Mouse (Mus musculus) cortical plate, adult 2 months (tissue): Measurements from ENCODE around the gene Mad1l1. TPM values are rescaled to one million over a fixed set of nuclear protein-coding genes. Genes with fewer than 3 reads are reported as not detected.

ENCODE experiments used
- H3K27ac ChIP-seq: fragments of 200-500 bp; 2 replicates; pipeline ENCODE4 v1.5.1; 2012; ENCODE audit warnings: low read length, control low read depth, inconsistent platforms; ENCODE audit not compliant: insufficient read depth
- H3K4me1 ChIP-seq: fragments of 200-500 bp; 2 replicates; pipeline ENCODE4 v1.6.1; 2011; ENCODE audit warnings: low read length; ENCODE audit not compliant: control insufficient read depth, insufficient read depth
- H3K4me3 ChIP-seq: fragments of 200-500 bp; 2 replicates; pipeline ENCODE4 v1.5.1; 2011; ENCODE audit warnings: mild to moderate bottlenecking, low read length, control low read depth; ENCODE audit not compliant: insufficient read depth
- CTCF ChIP-seq: fragments of 200-500 bp; IDR thresholded peaks from 2 replicates; pipeline ENCODE4 v1.5.1; 2011; ENCODE audit warnings: mild to moderate bottlenecking, control low read depth, low read length; ENCODE audit not compliant: insufficient read depth; ENCODE audit errors: extremely low read depth
- POLR2A ChIP-seq: fragments of 200-500 bp; IDR thresholded peaks from 2 replicates; pipeline ENCODE4 v1.6.1; 2011; ENCODE audit warnings: mild to moderate bottlenecking, low read length, control low read depth; ENCODE audit not compliant: insufficient read depth; ENCODE audit errors: extremely low read depth
- polyA plus RNA-seq: library from polyadenylated mRNA; depleted of rRNA; stranded (reverse); fragments of >200 nt; gene quantifications from 2 replicates; pipeline ENCODE4 v1.2.3, GENCODE M21; 2012

Mad1l1 gene
- polyA plus RNA-seq, 1 experiment, result 17.1 TPM

GRCm38 (mm10) chr5:140221016-140221650, 100.2 kb downstream of the Mad1l1 start:
- Histone ChIP-seq H3K4me3 (no peak overlapping the region), H3K27ac (no peak overlapping the region), H3K4me1 (no peaks in the 10 kb centered on the region; the same call in 1 of the 2 replicates)
- no peak for TF ChIP-seq POLR2A
- no peak for TF ChIP-seq CTCF

- no peaks in the 10 kb centered on the region; the same call in 1 of the 2 replicates for H3K4me1 ChIP-seq
- TF ChIP-seq POLR2A, result no peak
- H3K4me3 ChIP-seq, result no peak overlapping the region
- no peak overlapping the region for H3K27ac ChIP-seq
Measured at GRCm38 (mm10) chr5:140219252-140219651, 102.1 kb downstream of the Mad1l1 start.

- H3K4me1 ChIP-seq, result no peaks in the 10 kb centered on the region; the same call in 1 of the 2 replicates
- H3K27ac ChIP-seq, result no peak overlapping the region
- H3K4me3 ChIP-seq, result no peak overlapping the region
- TF ChIP-seq POLR2A (no peak), CTCF (no peak)
Measured at GRCm38 (mm10) chr5:140217900-140218299, 103.5 kb downstream of the Mad1l1 start.

- Histone ChIP-seq H3K27ac (no peak overlapping the region), H3K4me1 (no peaks in the 10 kb centered on the region; the same call in 1 of the 2 replicates), H3K4me3 (no peak overlapping the region)
- no peak for TF ChIP-seq POLR2A
- no peak for TF ChIP-seq CTCF
Measured at GRCm38 (mm10) chr5:140217083-140217482, 104.3 kb downstream of the Mad1l1 start.

GRCm38 (mm10) chr5:140215471-140216087, 105.8 kb downstream of the Mad1l1 start:
- Histone ChIP-seq H3K4me1 (no peaks in the 10 kb centered on the region; the same call in 1 of the 2 replicates), H3K27ac (no peak overlapping the region), H3K4me3 (no peak overlapping the region)
- TF ChIP-seq POLR2A, result no peak

- TF ChIP-seq POLR2A, result no peak
- TF ChIP-seq CTCF, result no peak
- no peak overlapping the region for H3K27ac ChIP-seq
- H3K4me3 ChIP-seq, result no peak overlapping the region
- peaks cover 3% of the 10 kb centered on the region; the same call in 1 of the 2 replicates for H3K4me1 ChIP-seq
Measured at GRCm38 (mm10) chr5:140213001-140213400, 108.4 kb downstream of the Mad1l1 start.

- Histone ChIP-seq H3K4me3 (no peak overlapping the region), H3K27ac (no peak overlapping the region), H3K4me1 (peaks cover 3% of the 10 kb centered on the region)
- no peak for TF ChIP-seq CTCF
- TF ChIP-seq POLR2A, result no peak
Measured at GRCm38 (mm10) chr5:140210417-140211184, 110.8 kb downstream of the Mad1l1 start.

GRCm38 (mm10) chr5:140208743-140209409, 112.5 kb downstream of the Mad1l1 start:
- Histone ChIP-seq H3K27ac (no peak overlapping the region), H3K4me1 (peaks cover 3% of the 10 kb centered on the region)

More at GRCm38 (mm10) chr5:140208743-140209409, 112.5 kb downstream of the Mad1l1 start:
- H3K4me3 ChIP-seq, result no peak overlapping the region
- TF ChIP-seq POLR2A (no peak), CTCF (no peak)
